Mouse (Mus musculus) gastrocnemius, adult 18-20 months (tissue): ENCODE results near the gene Dph7. TPM values are rescaled to one million over a fixed set of nuclear protein-coding genes. Genes with fewer than 3 reads are reported as not detected.
"Not testable (repeated sequence)": the region's sequence is repeated elsewhere in the genome, so short reads cannot be mapped to it uniquely, and the experiment has no call there.

Source experiments
- DNase-seq: peaks from one replicate; pipeline ENCODE4 v3.0.0; 2021; ENCODE audit warnings: low spot score
- microRNA-seq: library from miRNA; unstranded; fragments of <30 nt; microRNA quantifications from one replicate; pipeline ENCODE4 v1.2.0, GENCODE M21; 2021
- total RNA-seq, 2 experiments: library from RNA; stranded (reverse); gene quantifications; 2 replicates each; pipeline ENCODE4 v1.2.3; 2021

The Dph7 gene
- total RNA-seq, 2 experiments from 2014 or later: 2.7 to 3.8 TPM

DNA sequence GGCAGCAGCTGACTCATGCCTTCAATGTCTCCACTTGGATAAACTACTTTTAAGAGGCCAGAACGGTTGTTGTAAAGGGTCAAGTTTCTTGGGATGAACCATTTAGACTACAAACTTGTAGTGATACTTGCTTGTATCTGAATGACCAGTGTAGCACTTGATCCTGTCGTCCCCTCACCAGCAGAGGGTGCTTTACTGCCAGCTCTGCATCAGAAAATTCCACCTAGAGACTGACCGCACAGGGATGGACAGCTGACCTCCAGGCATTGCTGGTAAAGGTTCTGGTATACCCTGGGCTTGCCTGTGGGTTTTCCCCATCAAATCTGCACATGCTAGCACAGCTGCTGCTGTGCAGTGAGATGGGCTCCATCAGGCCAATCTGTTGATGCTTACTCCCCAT lies 1.3 kb upstream of the Dph7 start:
- DNase-seq: peak; percentile 9

DNA sequence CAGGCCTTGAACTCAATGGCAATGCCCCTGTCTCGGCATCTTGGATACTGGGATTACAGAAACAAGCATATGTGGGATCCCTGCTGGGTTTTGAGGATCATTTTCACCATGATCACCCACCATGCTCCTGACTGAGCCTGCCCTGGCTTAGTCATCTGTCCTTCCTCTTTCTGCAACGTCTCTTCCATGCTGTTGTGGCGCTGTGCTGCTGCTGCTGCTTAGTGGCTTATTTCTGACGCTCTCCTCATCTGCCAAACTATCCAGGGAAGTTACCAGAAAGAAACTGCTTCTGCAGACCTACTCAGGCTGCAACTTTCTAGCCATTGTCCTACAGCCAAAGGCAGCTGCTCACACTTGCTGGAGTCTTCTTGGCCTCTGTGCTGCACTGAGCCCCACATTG lies 8.2 kb downstream of the Dph7 start:
- DNase-seq: no peak

DNA sequence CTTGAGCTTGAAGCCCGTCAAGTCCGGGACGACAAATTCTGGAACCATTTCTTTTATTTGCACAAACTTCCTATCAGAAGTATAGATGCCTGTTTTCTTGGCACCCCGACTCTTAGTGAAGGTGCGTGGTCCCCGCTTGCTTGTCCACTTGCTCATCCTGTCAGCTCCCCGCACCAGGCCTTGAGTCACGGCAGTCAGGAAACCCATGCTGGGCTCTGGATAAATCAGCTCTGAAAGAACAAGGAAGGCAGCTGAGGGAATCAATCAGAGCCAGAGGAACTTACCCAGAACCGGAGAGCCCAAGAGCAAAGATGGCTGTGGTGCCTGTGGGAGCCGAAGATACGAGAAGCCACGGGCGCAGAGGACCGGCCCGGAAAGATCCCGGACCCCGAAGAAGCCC lies 12.3 kb downstream of the Dph7 start:
- DNase-seq: not testable (repeated sequence)

DNA sequence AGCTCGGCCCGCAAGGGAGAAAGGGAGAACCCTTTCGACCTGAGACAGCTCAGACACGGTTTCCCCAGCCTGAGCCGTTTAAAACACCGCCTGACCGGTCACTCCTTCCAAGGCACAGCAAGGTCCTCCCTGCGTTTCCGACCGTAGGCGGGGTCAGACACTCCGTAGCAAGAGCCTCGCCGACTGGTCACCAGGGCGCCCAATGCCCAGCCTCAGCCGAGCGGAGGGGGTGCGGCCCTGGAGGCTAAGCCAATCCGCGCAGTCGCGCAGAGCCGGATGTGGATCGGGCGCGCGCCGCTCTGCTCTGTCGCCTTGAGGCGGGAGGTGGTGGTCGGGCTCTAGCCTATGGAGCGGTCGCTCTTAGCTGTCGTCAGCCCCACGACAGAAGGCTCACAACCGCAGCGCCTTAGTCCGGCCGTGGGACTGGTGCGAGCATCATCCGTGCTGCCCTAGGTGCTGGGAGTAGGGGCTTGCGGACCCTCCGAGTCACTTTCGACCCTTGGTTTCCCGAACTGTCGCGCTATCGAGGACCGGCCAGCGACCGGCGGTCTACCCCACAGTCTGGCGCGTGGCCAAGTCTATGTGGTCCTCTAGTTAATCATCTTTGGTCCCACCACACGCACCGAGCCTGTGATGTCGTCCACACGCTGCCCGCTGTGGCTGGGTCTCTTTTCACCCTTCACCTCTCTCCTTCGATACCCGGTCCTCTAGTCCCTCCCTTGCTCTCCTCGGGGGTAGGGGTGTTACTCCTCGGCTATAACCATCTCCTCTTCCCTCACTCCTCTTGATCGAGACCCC lies 12.9 kb downstream of the Dph7 start, which contains the start of gene Mrpl41:
Gene Mrpl41, minus strand, starts transcription at position 193 of the 798 bp plus-strand sequence.
- peak; percentile 96 for DNase-seq

DNA sequence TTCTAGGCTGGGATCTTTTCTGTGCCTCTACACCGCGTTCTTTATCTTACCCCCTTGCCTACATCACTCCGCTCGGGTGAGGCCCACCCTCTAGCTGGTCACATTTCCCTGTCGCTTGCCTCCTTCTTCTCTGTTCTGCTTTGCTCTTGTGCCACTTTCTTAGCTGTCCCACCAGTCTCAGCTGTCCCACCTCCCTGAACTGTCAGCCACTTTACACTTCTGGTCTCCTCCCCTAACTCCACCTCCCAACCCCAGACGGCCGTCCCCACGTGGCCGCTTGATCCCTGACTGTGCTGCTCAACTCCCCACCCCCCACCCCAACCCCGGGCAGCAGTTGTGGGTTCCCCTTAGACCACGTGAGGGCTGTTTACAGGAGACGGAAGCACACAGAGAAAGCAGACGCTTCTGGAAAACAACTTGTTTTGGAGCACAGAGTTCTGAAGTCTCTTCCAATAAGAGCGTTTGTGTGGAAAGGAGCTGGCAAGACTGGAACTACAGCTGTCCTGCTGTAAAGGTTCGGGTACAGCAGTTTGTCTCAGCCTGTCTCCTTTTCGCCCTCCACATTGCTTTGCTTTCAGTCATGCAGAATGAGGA lies 13.6 kb downstream of the Dph7 start, which contains the start of gene Pnpla7:
Gene Pnpla7, plus strand, starts transcription at position 330 of the 594 bp plus-strand sequence.
- peak; percentile 85 for DNase-seq

DNA sequence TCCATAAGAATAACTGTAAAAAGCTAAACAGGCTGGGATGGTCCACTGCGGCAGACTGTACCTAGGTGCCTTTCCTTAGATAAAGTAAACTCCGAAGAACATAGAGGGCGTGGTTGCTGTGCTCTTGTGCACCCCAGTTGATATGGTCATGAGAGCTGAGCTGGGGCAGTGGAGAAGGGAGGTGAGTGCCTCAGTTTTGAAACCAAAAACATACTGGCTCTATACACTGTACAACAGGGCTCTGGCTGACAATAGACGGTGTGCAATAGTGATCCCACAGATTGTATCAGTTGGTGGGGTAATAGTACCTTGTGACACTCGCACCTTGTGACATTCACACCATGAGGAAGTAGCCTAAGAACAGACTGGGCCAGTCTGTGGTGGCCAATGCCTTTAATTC lies 14.8 kb downstream of the Dph7 start:
- no peak for DNase-seq

DNA sequence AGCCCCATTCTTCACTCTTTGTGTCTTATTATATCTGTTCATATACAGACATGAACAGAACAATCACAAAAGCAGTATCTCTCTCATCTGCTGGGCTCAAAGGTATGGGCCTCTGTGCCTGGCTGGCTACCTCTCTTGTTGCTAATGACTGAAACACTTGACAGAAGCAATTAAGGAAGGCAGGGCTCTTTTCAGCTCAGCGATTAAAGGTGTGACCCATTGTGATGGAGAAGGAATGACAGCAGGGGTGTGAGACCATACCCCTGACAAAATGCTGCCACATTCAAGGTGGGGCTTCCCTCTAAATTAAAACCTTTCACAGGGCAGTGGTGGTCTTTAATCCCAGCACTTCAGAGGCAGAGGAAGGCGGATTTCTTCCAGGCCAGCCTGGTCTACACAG lies 25.6 kb downstream of the Dph7 start:
- DNase-seq: no peak

DNA sequence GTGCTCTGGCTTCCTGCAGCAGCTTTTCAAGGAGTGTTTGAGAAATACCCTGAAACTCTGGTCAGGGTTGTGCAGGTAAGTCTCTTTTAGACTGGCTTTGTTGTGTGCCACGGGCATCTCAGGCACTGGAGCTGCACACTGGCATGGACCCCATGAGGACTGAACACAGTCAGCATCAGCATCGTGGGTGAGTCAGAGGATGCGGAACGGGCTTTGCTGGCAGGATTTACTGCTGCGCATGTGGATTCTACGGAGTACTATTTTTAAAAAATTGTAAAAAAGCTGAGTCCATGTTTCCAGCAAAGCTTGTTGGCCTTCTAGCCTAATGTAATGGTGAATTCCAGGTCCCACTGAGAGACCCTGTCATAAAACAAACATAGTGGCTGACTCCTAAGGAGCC lies 33.1 kb downstream of the Dph7 start:
- DNase-seq: no peak

DNA sequence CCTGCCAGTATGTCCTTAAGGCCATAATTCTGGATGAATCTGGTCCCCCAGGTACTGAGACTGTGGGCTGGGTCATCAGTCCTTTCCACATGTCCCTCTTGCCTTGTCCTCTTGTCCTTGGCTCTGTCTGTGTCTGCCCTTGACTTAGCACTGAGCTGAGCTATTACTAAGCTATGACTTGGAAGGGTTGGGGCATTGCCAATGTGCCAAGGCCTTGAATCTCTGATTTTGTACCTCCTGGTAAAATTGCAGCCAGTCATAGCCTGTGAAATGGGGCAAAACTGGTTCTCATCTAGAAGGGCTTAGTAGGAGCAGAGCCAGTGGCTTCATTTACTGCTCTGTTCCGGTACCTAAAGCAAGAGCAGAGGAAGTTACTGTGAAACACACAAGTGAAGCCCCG lies 34.3 kb downstream of the Dph7 start:
- no peak for DNase-seq

DNA sequence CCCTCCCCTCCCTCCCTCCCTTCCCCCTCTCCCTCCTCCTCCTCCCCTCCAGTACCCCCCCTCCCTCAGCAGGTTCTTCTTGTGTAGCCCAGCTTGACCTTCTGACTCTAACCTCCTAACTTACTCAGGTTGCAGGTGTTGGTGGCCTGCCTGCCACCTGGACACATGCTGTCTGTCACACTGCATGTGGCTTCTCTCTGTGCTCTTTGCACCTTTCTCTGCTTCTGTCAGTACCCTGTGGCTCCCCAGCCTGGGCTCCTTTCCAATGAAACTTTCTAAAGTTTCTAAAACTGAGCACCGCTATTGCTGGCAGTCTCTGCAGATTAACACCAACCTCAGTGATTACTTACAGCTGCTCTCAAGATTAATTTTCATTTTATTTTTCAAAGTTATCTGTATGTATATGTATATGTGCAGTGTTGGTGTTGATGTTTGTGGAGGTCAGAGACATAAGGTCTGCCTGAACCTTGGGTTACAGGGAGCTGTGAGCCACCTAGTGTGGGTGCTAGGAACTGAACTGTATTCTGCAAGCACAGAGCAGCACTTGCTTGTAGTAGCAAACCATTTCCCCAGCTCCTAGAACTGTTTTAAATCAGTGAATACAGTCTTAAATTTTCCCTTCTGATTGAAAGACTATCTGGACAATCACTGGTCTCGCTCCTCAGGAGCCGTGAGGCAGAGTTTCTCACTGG lies 38.5 kb downstream of the Dph7 start:
- peak; percentile 25 for DNase-seq

DNA sequence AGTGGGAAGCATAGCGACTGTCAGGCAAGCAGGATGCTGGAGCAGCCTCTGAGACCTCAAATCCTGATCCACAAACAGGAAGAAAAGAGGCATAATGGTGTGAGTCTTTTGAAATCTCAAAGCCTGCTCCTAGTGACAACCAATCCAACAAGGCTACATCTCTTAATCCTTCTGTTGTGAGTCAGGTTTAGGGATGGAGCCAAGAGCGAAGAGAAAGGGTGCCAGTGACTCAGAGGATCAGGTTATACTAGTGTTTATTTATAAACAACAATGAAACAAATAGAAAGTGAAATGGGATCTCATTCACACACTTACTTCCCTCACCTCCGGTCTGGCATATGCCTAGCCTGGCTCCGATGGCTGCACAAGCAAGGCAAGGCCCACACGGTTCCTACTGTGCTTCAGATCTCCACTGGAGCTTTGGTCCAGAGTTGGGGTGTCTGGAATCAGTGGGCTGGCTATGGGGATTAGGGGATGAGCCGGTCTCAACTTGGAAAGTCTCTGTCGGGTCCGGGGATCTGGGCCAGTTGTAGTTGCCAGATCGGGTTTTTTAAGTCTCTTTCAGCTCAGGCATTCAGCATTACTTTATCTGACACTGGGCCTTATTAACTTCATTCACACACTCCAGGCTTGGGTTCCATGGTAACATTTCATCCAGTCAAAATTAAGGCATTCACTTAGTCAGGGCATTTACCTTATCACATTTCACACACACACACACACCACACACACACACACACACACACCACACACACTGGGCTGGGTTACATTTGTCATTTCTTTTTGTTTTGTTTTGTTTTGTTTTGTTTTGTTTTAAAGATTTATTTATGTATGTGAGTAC lies 42.0 kb downstream of the Dph7 start:
- DNase-seq: no peak

DNA sequence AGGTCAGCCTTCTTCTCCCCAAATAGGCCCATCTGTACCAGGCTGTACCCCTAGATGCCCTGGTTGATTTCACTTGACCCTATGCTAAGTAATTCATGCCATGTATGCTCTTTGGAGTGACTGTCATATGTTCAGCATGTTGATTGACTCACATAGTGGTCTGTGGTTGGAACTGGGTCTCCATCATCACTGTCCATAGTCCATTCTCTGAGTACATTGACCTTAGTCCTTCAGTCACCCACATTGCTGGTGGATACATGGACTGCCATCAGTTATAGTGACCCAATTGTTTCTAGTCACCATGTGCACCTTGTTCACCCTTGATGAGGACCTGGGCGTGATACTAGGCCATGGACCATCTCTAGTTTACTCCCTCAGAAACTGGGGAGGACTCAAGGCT lies 44.6 kb downstream of the Dph7 start:
- DNase-seq: no peak

DNA sequence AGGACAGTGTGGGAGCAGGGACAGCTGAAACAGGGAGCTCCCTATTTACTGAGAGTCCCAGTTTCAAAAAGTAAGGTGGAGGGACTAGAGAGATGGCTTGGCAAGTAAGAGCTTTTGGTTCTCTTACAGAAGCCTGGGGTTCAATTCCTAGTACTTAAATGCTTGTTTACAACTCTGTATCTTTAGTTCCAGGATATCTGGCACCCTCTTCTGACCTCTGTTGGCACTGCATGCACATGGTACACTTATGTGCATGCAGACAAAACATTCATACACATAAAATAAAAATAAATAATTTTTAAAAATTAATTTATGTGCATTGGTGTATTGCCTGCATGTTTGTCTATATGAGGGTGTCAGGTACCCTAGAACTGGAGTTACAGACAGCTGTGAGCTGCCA lies 46.0 kb downstream of the Dph7 start:
- no peak for DNase-seq

Small RNA genes within 50 kb of the gene (microRNA-seq; reads per million reads assigned to microRNA genes)
- gene Gm22875: not detected

Other genes starting within 250 kb of the Dph7 start
- gene Cacna1b, start 199.2 kb upstream of the Dph7 start, total RNA-seq: not detected
- 10 to 100 TPM; 19.2 to 21.5 TPM for gene Ehmt1, start 42.8 kb upstream of the Dph7 start, total RNA-seq
- gene Arrdc1, start 27.1 kb upstream of the Dph7 start, total RNA-seq: 1 to 10 TPM; 2.7 to 3.2 TPM
- gene Zmynd19, start 12.6 kb upstream of the Dph7 start, total RNA-seq: 10 to 100 TPM; 18.3 to 20.3 TPM
- gene Mrpl41, start 12.7 kb downstream of the Dph7 start, total RNA-seq: 10 to 100 TPM; 38.1 TPM
- gene Pnpla7, start 13.6 kb downstream of the Dph7 start, total RNA-seq: 10 to 100 TPM; 34.9 to 45.5 TPM
- gene Nsmf, start 92.0 kb downstream of the Dph7 start, total RNA-seq: 10 to 100 TPM in 1 of 2 experiments, 1 to 10 TPM in 1; 8.8 to 10.5 TPM
- gene Entpd8, start 117.9 kb downstream of the Dph7 start, total RNA-seq: not detected
- gene Noxa1, start 132.7 kb downstream of the Dph7 start, total RNA-seq: not detected
- gene Nrarp, start 218.4 kb downstream of the Dph7 start, total RNA-seq: 1 to 10 TPM; 3.4 to 8.6 TPM
- 1 to 10 TPM in 1 of 2 experiments, under 1 TPM in 1; 0.84 to 1.2 TPM for gene Tor4a, start 234.5 kb downstream of the Dph7 start, total RNA-seq
- 10 to 100 TPM; 18.8 to 21.3 TPM for gene Nelfb, start 249.1 kb downstream of the Dph7 start, total RNA-seq